Mouse (Mus musculus) midbrain, embryonic 16.5 days (tissue): ENCODE measurements around the gene Nutf2-ps1. TPM values are rescaled to one million over a fixed set of nuclear protein-coding genes. Genes with fewer than 3 reads are reported as not detected.

Experiments
- ATAC-seq: fragments of 200-750 bp; cut with Nextera tagmentation; 2 replicates; pipeline ENCODE4 v1.8.0; 2017; ENCODE audit warnings: moderate TSS enrichment
- H3K27ac ChIP-seq: fragments of 300-500 bp; sonication (generic); 2 replicates; pipeline ENCODE4 v1.5.1; 2014; ENCODE audit warnings: mild to moderate bottlenecking, low read length, mixed read lengths
- H3K27me3 ChIP-seq: fragments of 300-500 bp; sonication (generic); 2 replicates; pipeline ENCODE4 v1.6.1; 2014; ENCODE audit warnings: low read depth, low read length, mixed read lengths; ENCODE audit not compliant: control insufficient read depth, insufficient read depth
- H3K36me3 ChIP-seq: fragments of 300-500 bp; sonication (generic); 2 replicates; pipeline ENCODE4 v1.6.1; 2014; ENCODE audit warnings: mild to moderate bottlenecking, low read length, moderate library complexity, mixed read lengths; ENCODE audit not compliant: control insufficient read depth, insufficient read depth
- H3K4me1 ChIP-seq: fragments of 300-500 bp; sonication (generic); 2 replicates; pipeline ENCODE4 v1.6.1; 2014; ENCODE audit warnings: mild to moderate bottlenecking, low read length, mixed read lengths; ENCODE audit not compliant: control insufficient read depth, insufficient read depth
- H3K4me2 ChIP-seq: fragments of 300-500 bp; sonication (generic); 2 replicates; pipeline ENCODE4 v1.6.1; 2014; ENCODE audit warnings: mild to moderate bottlenecking, low read length, mixed read lengths
- H3K4me3 ChIP-seq: fragments of 300-500 bp; sonication (generic); 2 replicates; pipeline ENCODE4 v1.5.1; 2014; ENCODE audit warnings: low read depth, mild to moderate bottlenecking, low read length, moderate library complexity, mixed read lengths
- H3K9ac ChIP-seq: fragments of 300-500 bp; sonication (generic); 2 replicates; pipeline ENCODE4 v1.6.1; 2014; ENCODE audit warnings: low read depth, low read length, mixed read lengths
- H3K9me3 ChIP-seq: fragments of 300-500 bp; sonication (generic); replicated peaks from 2 replicates; pipeline ENCODE4 v1.6.1; 2014; ENCODE audit warnings: mild to moderate bottlenecking, low read length, mixed read lengths; ENCODE audit not compliant: control insufficient read depth, poor library complexity, severe bottlenecking
- WGBS: fragments of 180-500 bp; shearing (Covaris S2); extraction: QIAGEN DNeasy Blood & Tissue Kit; methylation state at CpG from one replicate; pipeline ENCODE4 v1.1.7; 2014; 5-methylcytosine and 5-hydroxymethylcytosine counted together
- polyA plus RNA-seq: library from polyadenylated mRNA; unstranded; fragments of >200 nt; fragmentation: Nextera tagmentation; extraction: Ambion mirVana; gene quantifications from 2 replicates; pipeline ENCODE4 v1.2.1, GENCODE M21; 2015

The Nutf2-ps1 gene
- polyA plus RNA-seq, 1 experiment from 2014 or later = 212 TPM

DNA sequence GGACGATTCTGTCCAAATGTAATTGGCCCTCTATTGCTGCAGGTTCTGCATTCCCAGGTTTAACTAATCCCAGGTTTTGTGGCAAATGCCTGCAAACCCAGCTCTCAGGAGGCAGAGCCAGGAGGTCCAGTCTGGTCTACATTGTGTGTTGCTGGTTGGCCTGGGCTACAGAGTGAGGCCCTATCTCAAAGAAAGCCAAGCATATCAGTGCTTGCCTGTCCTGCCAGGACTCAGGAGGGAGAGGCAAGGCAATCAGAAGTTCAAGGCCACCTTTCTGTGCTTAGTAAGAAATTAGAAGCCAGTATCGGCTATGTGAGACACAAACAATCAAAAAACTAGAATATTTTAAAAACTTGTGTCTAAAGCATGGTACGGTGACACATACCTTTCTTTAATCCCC lies 15.7 kb downstream of the Nutf2-ps1 start:
- no peaks in the 10 kb centered on the region for H3K27me3 ChIP-seq
- 96% methylated on average over 3 of the region's 3 CpGs for WGBS
- ATAC-seq = no peak

DNA sequence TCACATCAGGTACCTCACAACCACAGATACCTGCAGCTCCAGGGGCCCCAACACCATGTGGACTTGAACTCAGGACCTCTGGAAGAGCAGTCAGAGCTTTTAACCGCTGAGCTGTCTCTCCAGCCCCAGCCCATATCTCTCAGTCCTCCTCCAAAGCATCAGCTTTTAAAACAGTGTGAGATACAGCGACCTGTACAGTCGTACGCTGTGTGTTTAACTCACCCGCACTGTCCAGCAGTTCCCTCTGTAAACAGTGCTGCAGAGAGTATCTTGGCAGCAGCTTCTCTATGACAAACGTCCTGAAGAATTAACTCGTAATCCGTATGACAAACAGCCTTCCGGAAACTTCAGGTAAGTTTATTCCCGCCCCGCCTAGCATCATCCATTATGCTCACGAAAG lies 16.3 kb downstream of the Nutf2-ps1 start:
- Histone ChIP-seq H3K4me1 (peaks cover 5% of the 10 kb centered on the region; the same call in 1 of the 2 replicates), H3K9ac (no peak overlapping the region), H3K27me3 (no peaks in the 10 kb centered on the region), H3K27ac (no peak overlapping the region), H3K9me3 (no peaks in the 10 kb centered on the region), H3K36me3 (no peaks in the 10 kb centered on the region), H3K4me3 (no peak overlapping the region), H3K4me2 (no peak overlapping the region)
- 86% methylated on average over 12 of the region's 12 CpGs for WGBS
- ATAC-seq = no peak

More for the DNA sequence above, 15.7 kb downstream of the Nutf2-ps1 start:
- Histone ChIP-seq H3K9ac (no peak overlapping the region), H3K4me1 (0 out of 2 replicates have a peak, but pooled peaks cover 2% of the 10 kb centered on the region), H3K9me3 (no peaks in the 10 kb centered on the region), H3K27ac (no peak overlapping the region), H3K4me3 (no peak overlapping the region), H3K4me2 (no peak overlapping the region), H3K36me3 (no peaks in the 10 kb centered on the region)

DNA sequence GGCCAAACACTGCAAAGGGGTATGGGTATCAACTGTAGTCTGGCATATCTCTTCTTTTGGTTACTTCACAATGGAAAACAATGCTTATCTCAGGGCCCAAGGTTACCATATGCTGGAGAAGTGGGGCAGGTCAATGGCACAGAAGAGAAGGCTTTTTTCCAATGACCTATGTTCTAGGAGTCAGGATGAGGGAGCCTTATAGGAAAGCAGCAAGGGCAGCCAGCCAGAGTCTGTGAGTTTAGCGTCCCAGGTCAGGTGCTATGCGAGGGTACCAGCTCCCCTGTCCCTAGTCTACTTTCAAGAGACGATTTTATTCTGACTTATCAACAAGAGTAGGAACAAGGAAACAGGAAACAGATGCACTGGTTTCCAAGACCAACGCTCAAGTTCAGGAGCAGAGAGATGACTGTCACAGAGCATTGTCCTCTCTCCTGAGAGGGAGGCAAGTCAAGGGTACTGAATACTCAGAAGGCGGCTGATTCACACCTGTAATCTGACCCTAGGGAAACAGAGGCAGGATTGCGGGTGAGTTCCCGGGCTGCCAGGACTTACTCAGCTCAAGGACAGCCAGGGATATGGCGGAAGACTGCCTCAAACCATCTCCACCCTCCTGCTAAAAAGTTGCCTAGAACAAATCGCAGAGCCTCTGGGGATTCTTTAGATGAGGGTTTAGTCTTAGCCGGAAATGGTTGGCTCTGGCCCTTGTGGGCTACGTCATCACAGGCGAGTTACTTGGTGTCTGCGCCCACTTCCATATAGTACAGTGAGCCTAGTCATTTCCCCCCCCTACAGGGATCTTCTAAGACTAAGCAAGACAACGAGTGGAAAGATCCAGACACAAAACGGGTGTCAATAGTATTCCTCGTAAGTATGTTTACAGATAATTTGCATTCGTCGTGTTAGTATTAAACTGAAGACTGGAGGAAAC lies 17.1 kb downstream of the Nutf2-ps1 start:
- Histone ChIP-seq H3K9ac (no peak overlapping the region), H3K27ac (no peak overlapping the region), H3K4me3 (no peak overlapping the region), H3K36me3 (no peaks in the 10 kb centered on the region), H3K27me3 (no peaks in the 10 kb centered on the region), H3K9me3 (no peaks in the 10 kb centered on the region), H3K4me2 (no peak overlapping the region), H3K4me1 (peaks cover 2% of the 10 kb centered on the region; the same call in 1 of the 2 replicates)
- no peak for ATAC-seq
- 84% methylated on average over 18 of the region's 18 CpGs for WGBS

DNA sequence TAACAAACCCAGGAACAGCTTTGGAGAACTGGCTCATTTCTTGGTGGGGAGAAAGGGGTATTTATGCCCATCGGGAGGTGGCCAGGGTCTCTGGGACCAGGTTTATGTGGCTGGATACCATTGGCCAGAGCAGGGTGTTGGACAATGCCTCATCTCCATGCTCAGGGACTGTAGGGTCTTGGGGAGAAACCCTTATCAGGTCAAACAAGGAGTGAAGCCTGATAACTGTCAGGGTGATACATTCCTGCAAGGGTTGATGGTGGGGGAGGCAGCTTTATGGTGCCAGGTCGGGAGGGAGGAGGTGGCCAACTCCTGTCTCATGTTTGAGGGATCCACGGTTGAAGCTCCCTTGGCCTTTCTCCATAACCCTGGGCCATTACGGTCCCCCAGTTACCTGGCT lies 17.8 kb downstream of the Nutf2-ps1 start:
- Histone ChIP-seq H3K4me2 (no peak overlapping the region), H3K27me3 (no peaks in the 10 kb centered on the region), H3K27ac (no peak overlapping the region), H3K9me3 (no peaks in the 10 kb centered on the region), H3K4me1 (peaks cover 2% of the 10 kb centered on the region; the same call in 1 of the 2 replicates), H3K4me3 (no peak overlapping the region), H3K9ac (no peak overlapping the region), H3K36me3 (no peaks in the 10 kb centered on the region)
- no peak for ATAC-seq
- 94% methylated on average over 4 of the region's 4 CpGs for WGBS

DNA sequence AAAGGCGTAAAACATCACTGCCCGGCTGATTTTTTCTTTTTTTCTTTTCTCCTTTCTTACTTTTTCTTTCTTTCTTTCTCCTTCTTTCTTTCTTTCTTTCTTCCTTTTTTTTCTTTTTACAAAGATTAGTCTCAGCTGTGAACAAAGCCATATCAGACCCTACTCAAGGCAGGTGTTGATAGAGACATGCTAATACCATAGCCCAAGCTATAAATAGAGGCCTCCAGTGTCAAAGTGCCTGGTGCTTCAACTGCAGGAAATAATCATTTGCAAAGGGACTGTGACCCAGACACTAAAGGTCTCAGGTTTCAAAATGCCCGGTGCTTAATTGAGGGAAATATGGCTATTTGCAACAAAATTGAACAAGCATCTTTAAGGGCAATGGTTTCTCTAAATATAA lies 20.3 kb downstream of the Nutf2-ps1 start:
- no peaks in the 10 kb centered on the region for H3K9me3 ChIP-seq
- H3K36me3 ChIP-seq = no peaks in the 10 kb centered on the region
- peaks cover 2% of the 10 kb centered on the region; the same call in 1 of the 2 replicates for H3K4me1 ChIP-seq
- no peak overlapping the region for H3K4me3 ChIP-seq
- no peaks in the 10 kb centered on the region for H3K27me3 ChIP-seq
- no peak overlapping the region for H3K9ac ChIP-seq
- H3K4me2 ChIP-seq = no peak overlapping the region
- ATAC-seq = no peak
- WGBS = 85% methylated on average over 3 of the region's 3 CpGs
- H3K27ac ChIP-seq = no peak overlapping the region

DNA sequence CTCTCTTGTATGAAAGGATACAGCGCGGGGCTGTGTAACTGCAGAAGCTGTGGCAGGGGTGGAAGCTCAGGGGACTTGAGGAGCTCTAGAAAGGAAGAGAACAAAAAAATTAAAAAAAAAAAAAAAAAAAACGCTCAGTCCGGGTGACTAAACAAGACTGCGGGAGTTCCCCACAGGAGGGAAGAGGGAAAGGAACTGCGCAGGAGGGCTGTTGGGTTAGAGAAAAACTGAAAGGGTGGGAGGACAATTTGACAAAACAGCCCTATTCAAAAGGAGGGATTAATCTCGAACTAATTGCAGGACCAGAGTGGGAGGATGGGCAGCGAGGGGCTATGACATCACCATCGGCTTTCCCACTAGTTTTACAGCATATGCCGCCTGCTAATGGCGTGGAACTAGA lies 21.0 kb downstream of the Nutf2-ps1 start:
- no peaks in the 10 kb centered on the region for H3K27me3 ChIP-seq
- H3K36me3 ChIP-seq = no peaks in the 10 kb centered on the region
- peaks cover 2% of the 10 kb centered on the region; the same call in 1 of the 2 replicates for H3K4me1 ChIP-seq
- no peaks in the 10 kb centered on the region for H3K9me3 ChIP-seq
- peak overlapping the region; percentile 29 for H3K4me2 ChIP-seq
- no peak for ATAC-seq
- 11% methylated on average over 11 of the region's 11 CpGs for WGBS
- no peak overlapping the region for H3K4me3 ChIP-seq
- no peak overlapping the region for H3K9ac ChIP-seq
- no peak overlapping the region for H3K27ac ChIP-seq

DNA sequence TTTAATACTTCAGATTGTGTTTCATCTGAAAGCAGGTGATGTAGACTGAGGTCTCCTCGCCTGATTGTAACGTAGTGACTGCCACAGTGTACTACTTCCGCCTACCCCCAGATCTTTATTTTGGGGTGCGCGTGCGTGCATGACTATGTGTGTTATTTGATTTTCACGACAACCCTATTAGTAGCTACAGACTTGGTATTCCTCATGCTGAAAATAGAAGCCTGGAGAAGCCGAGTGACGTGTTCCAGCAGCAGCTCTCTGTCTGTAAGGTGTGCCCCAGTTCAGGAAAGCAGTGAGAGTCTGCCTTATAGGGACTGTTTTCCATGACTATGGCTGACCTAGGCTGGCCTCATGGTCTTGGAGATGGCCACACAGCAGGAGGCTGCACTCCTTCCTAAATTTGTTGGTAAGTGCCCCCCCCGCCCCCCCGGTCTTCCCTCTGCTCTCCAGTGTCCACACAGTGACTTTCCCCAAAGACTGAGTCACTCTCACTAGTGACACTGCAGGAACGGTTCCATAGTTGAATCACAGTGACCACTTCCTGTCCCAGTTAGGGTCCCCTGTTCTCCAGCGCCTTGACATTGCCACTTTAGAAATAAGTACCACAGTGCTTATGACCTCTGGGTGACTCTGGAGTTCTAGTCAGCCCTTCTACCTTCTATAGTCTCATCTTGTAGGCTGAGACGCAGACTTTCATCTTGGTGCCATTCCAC lies 23.1 kb downstream of the Nutf2-ps1 start:
- H3K27ac ChIP-seq = no peak overlapping the region
- H3K36me3 ChIP-seq = no peaks in the 10 kb centered on the region
- no peaks in the 10 kb centered on the region for H3K9me3 ChIP-seq
- H3K9ac ChIP-seq = no peak overlapping the region
- no peak for ATAC-seq
- no peak overlapping the region for H3K4me2 ChIP-seq
- H3K4me1 ChIP-seq = peaks cover 2% of the 10 kb centered on the region; the same call in 1 of the 2 replicates
- 96% methylated on average over 14 of the region's 14 CpGs for WGBS
- H3K27me3 ChIP-seq = no peaks in the 10 kb centered on the region
- no peak overlapping the region for H3K4me3 ChIP-seq

DNA sequence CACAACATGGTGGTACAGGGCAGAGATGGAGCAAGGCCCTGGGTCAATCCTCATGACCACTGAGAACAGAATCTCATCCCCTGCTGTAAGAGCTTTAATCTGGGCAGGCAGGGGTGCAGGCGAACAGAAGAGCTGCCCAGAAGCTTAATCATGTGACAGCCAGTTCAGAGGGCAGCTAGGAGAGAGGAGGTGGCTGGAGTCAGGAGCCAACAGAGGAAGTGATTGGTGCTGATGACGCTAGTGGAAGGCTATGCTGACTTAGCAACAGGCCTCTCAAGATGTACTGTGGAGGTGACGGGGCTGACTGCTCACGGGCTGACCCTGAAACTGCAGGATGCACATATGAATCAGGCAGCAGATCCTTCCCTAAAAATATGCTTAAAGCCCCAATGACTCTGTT lies 24.7 kb downstream of the Nutf2-ps1 start:
- Histone ChIP-seq H3K27ac (no peak overlapping the region), H3K9ac (no peak overlapping the region), H3K4me2 (no peak overlapping the region), H3K36me3 (no peaks in the 10 kb centered on the region), H3K4me1 (peaks cover 2% of the 10 kb centered on the region; the same call in 1 of the 2 replicates), H3K4me3 (no peak overlapping the region), H3K27me3 (no peaks in the 10 kb centered on the region), H3K9me3 (no peaks in the 10 kb centered on the region)
- WGBS = 43% methylated on average over 4 of the region's 4 CpGs
- no peak for ATAC-seq

DNA sequence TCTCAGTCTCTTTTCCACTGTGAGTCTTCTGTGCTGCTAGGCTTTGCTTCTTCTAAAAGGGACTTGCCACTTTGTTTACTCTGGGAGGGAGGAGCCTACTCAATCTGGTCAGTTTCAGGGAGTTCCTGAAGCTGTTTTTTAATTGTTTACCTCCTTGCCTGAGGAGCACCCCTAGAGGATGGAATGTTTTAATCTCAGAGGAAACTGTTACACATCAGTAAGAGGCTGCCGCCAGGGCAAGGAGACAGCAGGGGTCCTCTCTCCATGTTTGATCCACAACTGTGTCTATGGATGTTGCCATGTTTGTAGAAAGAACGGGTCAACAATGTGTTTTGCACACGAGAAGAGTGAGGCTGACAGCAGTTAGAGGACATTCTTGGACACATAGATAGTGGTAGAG lies 28.4 kb downstream of the Nutf2-ps1 start:
- WGBS = 87% methylated on average over 3 of the region's 3 CpGs
- Histone ChIP-seq H3K4me2 (no peak overlapping the region), H3K9ac (no peak overlapping the region), H3K36me3 (no peaks in the 10 kb centered on the region), H3K4me3 (no peak overlapping the region), H3K9me3 (no peaks in the 10 kb centered on the region), H3K4me1 (no peaks in the 10 kb centered on the region; the same call in 1 of the 2 replicates), H3K27me3 (no peaks in the 10 kb centered on the region), H3K27ac (no peak overlapping the region)
- ATAC-seq = no peak
